Mouse (Mus musculus): ENCODE results near the gene Cntf.

The Cntf gene

DNA sequence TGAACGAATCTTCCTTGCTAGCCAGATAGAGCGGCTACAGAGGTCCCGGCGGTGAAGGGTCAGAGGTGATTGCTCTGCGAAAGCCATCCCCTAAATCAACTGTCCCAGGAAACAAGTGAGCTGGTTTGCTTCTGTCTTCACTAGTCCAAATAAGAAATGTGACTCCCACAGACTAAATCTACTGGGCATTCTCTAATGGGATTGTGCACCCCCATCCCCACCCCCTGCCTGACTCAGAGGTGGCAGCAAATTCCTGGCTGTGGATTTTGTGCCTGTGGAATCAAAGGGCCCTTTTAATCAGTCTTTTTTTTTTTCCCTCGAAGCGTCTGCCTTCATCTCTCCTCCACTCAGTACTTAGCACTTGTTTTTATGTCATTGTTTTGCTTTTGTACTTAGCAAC lies at the start of gene Cntf:
TSS of gene Cntf (minus strand) at position 325 of the 400 bp plus-strand sequence.
- CTCF ChIA-PET: no interaction called here

DNA sequence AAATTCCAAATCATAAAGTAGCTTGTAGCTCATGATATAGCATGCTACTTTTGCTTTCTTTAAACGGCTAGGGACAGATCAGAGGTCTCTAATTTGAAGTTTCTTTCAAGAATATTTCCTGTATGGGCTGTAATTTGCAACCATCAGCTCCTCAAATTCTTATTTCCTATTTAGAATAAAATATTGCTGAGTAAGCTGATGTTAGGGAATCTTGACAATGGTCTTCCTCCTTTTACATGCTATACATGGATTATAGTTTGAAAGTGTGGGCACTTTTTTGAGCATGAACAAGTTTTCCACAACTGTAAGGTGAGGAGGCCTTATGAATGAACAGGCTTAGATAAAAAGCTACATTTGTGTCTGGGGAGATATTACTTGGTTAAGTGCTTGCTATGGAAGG lies 48.5 kb upstream of the Cntf start:
- CTCF ChIA-PET: no interaction called here

- CTCF ChIA-PET: no interaction called here
Measured at GRCm38 (mm10) chr19:12812644-12813364, 47.4 kb upstream of the Cntf start.

DNA sequence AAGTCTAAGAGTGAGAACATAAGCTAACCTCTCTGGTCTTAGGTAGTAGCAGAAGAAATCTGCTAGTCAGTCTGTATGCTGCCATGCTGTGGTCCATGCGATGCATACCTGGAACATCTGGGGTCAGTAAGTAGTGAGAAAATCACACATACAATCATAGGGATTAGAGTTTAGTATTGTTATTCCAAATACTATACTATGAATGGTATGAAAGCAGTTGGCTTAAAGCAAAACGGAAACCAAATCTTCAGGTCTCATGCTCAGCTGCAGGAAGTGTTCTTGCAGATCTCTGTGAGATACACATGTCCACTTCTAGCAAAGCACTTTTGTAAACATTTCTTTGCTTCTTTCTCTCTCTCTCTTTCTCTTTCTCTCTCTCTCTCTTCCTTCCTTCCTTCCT lies 40.8 kb upstream of the Cntf start:
- CTCF ChIA-PET: no interaction called here

DNA sequence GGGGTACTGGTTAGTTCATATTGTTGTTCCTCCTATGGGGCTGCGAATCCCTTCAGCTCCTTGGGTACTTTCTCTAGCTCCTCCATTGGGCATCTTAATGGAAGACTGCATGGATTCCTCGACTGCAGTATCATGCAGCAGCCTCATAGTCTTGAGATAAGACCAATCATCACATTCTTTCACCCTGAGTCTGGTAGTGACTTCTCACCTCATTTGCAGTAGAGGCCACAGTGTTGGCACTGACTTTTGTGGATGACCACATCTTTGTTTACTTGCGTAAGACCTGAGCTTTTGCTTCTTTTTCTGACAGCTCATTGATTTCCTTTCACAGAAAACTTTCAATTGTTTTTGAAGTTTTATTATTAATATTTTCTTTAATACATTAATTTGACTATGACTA lies 40.3 kb upstream of the Cntf start:
- CTCF ChIA-PET: no interaction called here

GRCm38 (mm10) chr19:12804237-12804636 lies 38.8 kb upstream of the Cntf start:
- CTCF ChIA-PET: no interaction called here

DNA sequence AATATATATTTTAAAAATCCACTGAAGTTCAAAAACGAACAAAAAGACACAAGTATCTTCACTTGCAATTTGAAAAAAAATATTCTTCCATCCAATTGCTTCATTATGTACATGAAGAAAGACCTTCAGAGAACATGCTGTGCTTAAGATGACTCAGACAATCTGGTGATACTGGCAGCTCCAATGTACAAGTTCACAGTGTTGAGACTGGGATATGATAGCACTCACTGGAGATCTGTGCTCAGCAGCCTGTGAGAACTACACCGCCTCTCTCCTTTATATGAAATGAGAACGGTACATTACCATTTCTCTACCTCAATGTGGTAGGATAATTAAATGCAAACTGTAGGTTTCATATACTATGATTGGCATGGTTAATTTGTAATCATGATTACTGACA lies 37.4 kb upstream of the Cntf start:
- CTCF ChIA-PET: no interaction called here

DNA sequence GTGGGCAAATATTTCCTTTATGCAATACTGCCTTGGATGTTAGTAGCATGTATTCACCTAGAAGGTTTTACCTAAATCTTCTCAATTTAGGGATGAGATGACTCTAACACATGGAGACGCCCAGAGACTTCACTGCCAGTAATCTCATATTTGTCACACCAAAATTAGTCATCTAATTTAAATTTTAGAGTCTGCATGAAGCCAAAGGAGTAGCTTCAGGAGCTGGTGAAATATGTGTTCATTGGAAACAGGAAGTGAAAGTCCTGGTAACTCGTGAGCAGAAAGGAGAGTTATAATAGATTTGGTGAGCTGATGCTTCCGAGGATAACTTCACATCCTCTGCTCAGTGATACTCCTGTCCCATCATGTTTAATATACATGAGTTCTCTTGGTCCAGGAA lies 35.6 kb upstream of the Cntf start:
- CTCF ChIA-PET: interaction anchor here (1.3 kb wide), 1 partner anchor 19 kb away, joined by 5 read pairs; no protein-coding TSS in a partner anchor

DNA sequence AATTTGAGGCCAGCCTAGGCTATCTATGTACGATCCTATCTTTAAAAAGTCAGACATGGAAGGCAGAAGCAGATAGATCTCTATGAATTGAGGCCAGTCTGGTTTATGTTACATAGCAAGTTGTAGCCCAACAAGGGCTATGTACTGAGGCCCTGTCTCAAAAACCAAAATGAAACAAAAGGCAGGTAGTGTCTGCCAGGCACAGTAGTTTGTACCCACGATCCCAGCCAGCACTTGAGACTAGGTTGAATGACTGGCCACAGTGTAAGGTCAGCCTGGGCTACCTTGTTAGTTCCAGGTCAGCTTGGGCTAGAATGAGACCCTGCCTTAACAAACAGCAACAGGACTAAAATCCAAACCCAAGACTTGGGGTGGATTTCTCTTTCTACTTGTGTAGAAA lies 35.2 kb upstream of the Cntf start:
- CTCF ChIA-PET: no interaction called here

- CTCF ChIA-PET: interaction anchor here (0.6 to 1.3 kb wide), 5 partner anchors 10 to 332 kb away, joined by 3 to 12 read pairs (median 5); no protein-coding TSS in a partner anchor
Measured at GRCm38 (mm10) chr19:12799081-12799480, 33.6 kb upstream of the Cntf start.

DNA sequence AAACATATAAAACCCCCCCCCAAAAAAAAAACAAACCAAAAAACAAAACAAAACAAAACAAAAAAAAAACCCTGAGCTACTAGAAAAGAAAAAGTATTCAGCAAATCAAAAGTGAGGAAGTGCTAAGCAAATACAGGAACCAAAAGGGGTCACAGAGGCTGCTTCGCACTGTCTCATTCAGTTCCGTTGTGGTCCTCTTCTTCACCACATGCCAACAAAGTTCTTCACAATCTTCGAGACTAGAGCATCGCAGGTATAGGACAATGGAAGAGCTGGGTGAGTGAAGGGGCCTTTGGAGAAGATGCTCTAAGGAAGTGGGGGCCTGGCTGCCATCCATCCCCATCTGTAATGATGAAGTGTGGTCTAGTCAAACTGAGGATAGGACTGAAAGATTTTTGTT lies 33.0 kb upstream of the Cntf start:
- CTCF ChIA-PET: interaction anchor here (0.6 to 1.3 kb wide), 5 partner anchors 11 to 332 kb away, joined by 3 to 12 read pairs (median 5); no protein-coding TSS in a partner anchor

GRCm38 (mm10) chr19:12797071-12797470 lies 31.6 kb upstream of the Cntf start:
- CTCF ChIA-PET: interaction anchor here (0.7 kb wide), 1 partner anchor 33 kb away, joined by 3 read pairs; no protein-coding TSS in a partner anchor

DNA sequence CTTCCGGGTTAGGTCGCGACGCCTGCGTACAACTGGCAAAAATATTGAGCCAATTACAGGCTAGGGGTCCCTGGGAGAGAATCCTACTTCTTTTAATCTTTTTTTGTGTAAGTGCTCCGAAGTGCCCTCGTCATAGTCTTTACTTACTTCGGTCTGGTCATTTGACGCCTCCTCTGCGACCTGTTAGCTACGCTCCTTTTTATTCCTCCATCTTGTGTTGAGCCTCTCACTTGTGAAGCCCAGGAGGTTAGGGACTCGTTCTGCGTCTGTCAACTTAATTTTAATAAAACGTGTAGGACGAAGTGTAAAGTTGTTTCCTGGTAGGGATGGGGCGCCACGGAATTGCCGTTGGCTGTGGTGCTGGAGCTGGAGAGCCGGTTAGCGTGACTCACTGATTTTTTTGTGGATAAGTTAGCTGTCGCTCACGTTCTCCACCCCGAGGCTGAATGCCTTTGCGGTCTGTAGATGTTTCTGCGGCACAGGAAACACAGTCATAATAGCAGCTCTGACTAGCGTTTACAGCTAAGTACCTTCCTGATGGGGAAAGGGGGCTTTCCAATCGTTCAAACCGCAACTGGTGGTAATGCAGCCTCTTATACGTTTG lies 31.0 kb upstream of the Cntf start:
- CTCF ChIA-PET: no interaction called here

- CTCF ChIA-PET: no interaction called here
Measured at GRCm38 (mm10) chr19:12795511-12796327, 30.3 kb upstream of the Cntf start, which contains the start of the genes Zfp91 and Lpxn. TSS of gene Zfp91 (minus strand) at chr19:12796126. TSS of gene Lpxn (plus strand) at chr19:12796193.

GRCm38 (mm10) chr19:12795110-12795509 lies 29.7 kb upstream of the Cntf start:
- CTCF ChIA-PET: interaction anchor here (0.5 kb wide), 1 partner anchor 354 kb away, joined by 3 read pairs; no protein-coding TSS in a partner anchor

DNA sequence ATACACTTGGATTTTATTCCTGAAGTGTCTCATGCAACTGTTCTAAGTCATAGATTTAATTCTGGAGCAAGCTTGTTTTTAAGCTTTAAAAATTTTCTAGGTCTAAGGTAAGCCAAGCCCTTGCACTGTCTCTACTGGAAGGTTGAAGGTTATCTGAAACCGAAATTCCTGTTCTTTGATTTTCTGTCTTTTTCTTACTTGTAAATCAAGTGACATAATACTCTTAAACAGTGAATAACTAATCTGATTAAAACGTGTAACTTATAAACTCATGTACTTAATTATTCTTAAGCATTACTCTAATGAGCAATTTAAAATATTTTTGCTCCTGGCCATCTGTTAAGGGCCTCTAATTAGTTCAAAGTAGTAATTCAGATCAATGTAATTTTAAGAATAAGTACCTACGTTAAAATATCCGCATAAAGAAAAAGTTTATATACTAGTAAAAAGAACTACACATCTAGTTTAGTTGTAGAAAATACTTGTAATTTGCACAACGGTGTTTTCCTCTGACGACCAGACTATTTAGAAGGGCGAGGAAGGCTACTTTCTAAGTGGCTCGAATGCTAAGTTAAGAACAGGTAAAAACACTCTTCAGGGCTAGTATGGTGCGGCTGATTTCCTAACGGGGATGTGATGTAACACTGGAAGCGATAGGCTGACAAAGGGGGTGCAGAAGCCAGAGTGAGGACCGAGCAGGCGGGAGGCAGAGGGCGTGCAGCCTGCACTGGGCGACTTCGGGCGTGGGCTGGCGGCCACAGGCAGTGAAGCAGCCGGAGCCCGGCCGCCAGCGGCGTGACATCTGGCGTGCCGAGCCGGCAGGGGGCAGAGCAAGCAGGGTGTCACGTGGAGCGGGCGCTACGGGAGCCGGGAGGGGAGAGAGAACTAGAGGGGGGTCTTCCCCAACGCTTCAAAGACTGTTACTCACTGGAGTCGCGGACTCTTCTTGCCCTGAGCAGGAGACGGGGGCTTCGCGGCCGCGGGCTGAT lies 28.9 kb upstream of the Cntf start:
- CTCF ChIA-PET: interaction anchor here (0.5 kb wide), 1 partner anchor 353 kb away, joined by 3 read pairs; no protein-coding TSS in a partner anchor

- CTCF ChIA-PET: interaction anchor here (0.7 kb wide), 1 partner anchor 219 kb away, joined by 6 read pairs; no protein-coding TSS in a partner anchor
Measured at GRCm38 (mm10) chr19:12792374-12792773, 26.9 kb upstream of the Cntf start.

DNA sequence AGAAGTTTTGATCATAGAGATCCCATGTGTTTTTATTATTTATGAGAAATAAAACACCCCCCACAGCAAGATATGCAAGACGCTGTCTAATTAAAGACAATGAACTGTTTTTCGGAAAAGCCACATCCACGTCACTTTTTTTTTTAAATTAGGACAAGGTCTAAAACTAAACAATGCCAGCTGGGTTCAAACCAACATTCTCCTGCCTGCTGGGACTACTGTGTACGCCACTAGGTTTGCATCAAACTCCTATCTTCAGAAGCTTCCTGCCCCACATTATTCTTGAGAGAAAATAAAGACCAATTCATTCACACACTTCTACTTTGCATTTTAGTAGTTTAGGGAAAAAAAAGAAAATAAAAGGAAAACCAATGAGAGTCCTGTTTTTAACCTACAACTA lies 22.3 kb upstream of the Cntf start:
- CTCF ChIA-PET: no interaction called here

DNA sequence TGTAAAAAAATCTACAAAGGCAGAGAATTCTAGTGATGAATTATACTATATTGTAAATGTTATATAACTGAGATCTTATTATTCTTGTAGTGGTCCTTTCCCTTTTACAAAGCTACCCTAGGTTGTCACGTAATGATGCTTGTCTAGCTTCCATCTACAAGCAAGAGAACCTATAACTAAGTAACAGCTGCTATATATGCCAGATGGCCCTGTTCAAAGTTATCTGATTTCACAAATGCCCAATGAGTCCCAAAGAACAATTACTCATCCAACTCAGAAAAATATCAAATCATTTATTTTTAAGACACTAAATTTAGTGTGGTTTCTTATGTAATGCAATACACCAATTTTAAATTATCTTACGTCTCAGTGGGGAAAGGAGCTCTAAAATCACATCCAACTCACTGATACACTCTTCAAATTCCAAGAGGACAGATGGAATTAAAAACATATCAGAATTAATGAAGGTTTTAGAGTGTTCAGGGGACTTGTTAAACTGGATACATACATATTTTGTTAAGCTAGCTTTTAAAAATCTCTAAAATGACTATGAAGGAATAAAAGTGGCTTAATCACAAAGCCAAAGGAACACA lies 21.5 kb upstream of the Cntf start:
- CTCF ChIA-PET: no interaction called here

DNA sequence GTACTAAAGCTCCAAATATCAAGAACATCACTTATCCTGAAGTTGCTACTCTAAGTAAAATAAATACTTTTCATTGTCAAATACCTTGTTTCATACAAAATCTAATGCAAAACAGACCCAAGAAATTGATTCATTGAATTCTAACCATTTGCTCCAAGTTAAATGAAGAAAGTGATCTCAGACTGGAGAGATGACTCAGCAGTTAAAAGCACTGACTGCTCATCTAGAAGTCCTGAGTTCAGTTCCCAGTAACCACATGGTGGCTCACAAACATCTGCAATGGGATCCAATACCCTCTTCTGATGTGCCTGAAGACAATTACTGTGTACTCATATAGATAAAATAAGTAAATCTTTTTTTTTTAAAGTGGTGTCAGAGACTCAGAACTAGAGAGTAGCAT lies 15.0 kb upstream of the Cntf start:
- CTCF ChIA-PET: no interaction called here

GRCm38 (mm10) chr19:12770888-12771287 lies 5.5 kb upstream of the Cntf start:
- CTCF ChIA-PET: no interaction called here

Measured in spleen, embryonic (tissue).